Mouse (Mus musculus) liver, embryonic 11.5 days (tissue): Measurements from ENCODE around the gene Prdm10. TPM values are rescaled to one million over a fixed set of nuclear protein-coding genes. Genes with fewer than 3 reads are reported as not detected.

Experiments used
- ATAC-seq: fragments of 200-750 bp; cut with Nextera tagmentation; replicated peaks from 2 replicates; pipeline ENCODE4 v1.8.0; 2017; ENCODE audit warnings: moderate number of reproducible peaks, mild to moderate bottlenecking, moderate TSS enrichment, moderate library complexity; ENCODE audit not compliant: low FRiP score
- DNase-seq: peaks from one replicate; pipeline ENCODE4 v3.0.0-alpha.2; 2017; ENCODE audit warnings: low spot score
- H3K27ac ChIP-seq: fragments of 300-500 bp; sonication (generic); 2 replicates; pipeline ENCODE4 v1.5.1; 2014; ENCODE audit warnings: mild to moderate bottlenecking, low read depth, low read length, control low read depth
- H3K27me3 ChIP-seq: fragments of 300-500 bp; sonication (generic); replicated peaks from 2 replicates; pipeline ENCODE4 v1.6.1; 2014; ENCODE audit warnings: low read length, mixed read lengths; ENCODE audit not compliant: control insufficient read depth, insufficient read depth
- H3K36me3 ChIP-seq: fragments of 300-500 bp; sonication (generic); 2 replicates; pipeline ENCODE4 v1.6.1; 2014; ENCODE audit warnings: mild to moderate bottlenecking, low read length, moderate library complexity, mixed read lengths; ENCODE audit not compliant: control insufficient read depth, insufficient read depth
- H3K4me1 ChIP-seq: fragments of 300-500 bp; sonication (generic); replicated peaks from 2 replicates; pipeline ENCODE4 v1.6.1; 2014; ENCODE audit warnings: low read length, mixed read lengths; ENCODE audit not compliant: control insufficient read depth, insufficient read depth
- H3K4me2 ChIP-seq: fragments of 300-500 bp; sonication (generic); 2 replicates; pipeline ENCODE4 v1.6.1; 2014; ENCODE audit warnings: mild to moderate bottlenecking, control low read depth, moderate library complexity
- H3K4me3 ChIP-seq: fragments of 300-500 bp; sonication (generic); 2 replicates; pipeline ENCODE4 v1.5.1; 2014; ENCODE audit warnings: low read depth, low read length, control low read depth
- H3K9ac ChIP-seq: fragments of 300-500 bp; sonication (generic); 2 replicates; pipeline ENCODE4 v1.6.1; 2014; ENCODE audit warnings: low read depth, low read length, control low read depth
- H3K9me3 ChIP-seq: fragments of 300-500 bp; sonication (generic); 2 replicates; pipeline ENCODE4 v1.6.1; 2016; ENCODE audit warnings: low read length, inconsistent platforms, mixed read lengths; ENCODE audit not compliant: control insufficient read depth
- WGBS: fragments of 180-500 bp; shearing (Covaris S2); extraction: QIAGEN DNeasy Blood & Tissue Kit; methylation state at CpG from one replicate; pipeline ENCODE4 v1.1.7; 2014; 5-methylcytosine and 5-hydroxymethylcytosine counted together
- polyA plus RNA-seq: library from polyadenylated mRNA; unstranded; fragments of >200 nt; fragmentation: Nextera tagmentation; extraction: Ambion mirVana; gene quantifications from 2 replicates; pipeline ENCODE4 v1.2.1, GENCODE M21; 2014

Prdm10 gene
- polyA plus RNA-seq, 1 experiment from 2014 or later, result 6.5 TPM

DNA sequence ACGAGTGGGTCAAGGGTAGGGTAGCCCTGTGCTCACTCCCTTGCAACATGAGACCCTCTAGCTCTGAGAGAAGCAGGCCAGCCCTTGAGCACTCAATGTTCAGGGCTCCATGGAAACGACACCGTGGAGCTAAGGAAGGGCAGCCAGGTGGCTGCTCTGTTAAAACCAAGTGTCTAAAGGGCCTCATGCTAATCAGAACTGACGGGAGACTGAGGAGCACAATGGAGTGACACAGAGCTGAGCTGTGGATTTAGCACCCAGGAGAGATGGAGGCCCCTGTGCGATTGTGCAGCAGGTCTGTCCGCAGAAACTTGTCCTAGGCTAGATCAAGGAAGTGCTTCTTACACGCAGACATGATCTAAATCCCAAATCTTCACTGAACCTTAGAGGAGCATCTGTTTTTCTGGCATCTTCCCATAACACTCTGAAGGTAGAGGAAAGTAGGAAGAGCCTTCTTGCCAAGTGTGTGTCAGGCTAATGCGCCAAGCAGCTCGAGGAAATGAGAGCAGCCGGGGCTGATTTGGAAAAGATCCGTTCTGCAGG is 64.0 kb downstream of the Prdm10 start:
- ATAC-seq, result no peak
- Histone ChIP-seq H3K4me3 (no peak overlapping the region), H3K9ac (no peak overlapping the region), H3K4me1 (no peaks in the 10 kb centered on the region), H3K36me3 (no peaks in the 10 kb centered on the region; the same call in 1 of the 2 replicates), H3K9me3 (no peaks in the 10 kb centered on the region), H3K27ac (no peak overlapping the region), H3K27me3 (no peaks in the 10 kb centered on the region), H3K4me2 (no peak overlapping the region)
- 81% methylated on average over 11 of the region's 11 CpGs for WGBS
- no peak for DNase-seq

DNA sequence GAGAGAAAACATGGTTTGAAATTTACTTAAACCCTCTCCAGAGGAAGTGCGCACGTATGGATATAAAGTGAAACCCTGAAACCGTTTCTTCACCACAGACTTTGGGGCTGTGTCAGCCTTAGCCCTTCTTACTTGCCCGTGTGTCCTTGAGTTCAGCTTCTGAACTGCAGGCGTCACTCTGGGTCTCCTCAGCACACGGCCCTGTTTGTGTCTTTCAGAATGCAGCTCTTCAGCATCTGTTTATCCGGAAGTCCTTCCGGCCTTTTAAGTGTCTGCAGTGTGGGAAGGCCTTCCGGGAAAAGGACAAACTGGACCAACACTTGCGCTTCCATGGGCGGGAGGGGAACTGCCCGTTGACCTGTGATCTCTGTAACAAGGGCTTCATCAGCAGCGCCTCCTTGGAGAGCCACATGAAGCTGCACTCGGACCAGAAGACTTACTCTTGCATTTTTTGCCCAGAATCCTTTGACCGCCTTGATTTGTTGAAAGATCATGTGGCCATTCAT is 66.3 kb downstream of the Prdm10 start:
- ATAC-seq (no peak), DNase-seq (no peak)
- Histone ChIP-seq H3K27me3 (no peaks in the 10 kb centered on the region), H3K27ac (no peak overlapping the region), H3K4me2 (no peak overlapping the region), H3K4me1 (no peaks in the 10 kb centered on the region), H3K4me3 (no peak overlapping the region), H3K9me3 (no peaks in the 10 kb centered on the region), H3K9ac (no peak overlapping the region), H3K36me3 (no peaks in the 10 kb centered on the region; the same call in 1 of the 2 replicates)
- WGBS, result 75% methylated on average over 15 of the region's 15 CpGs

DNA sequence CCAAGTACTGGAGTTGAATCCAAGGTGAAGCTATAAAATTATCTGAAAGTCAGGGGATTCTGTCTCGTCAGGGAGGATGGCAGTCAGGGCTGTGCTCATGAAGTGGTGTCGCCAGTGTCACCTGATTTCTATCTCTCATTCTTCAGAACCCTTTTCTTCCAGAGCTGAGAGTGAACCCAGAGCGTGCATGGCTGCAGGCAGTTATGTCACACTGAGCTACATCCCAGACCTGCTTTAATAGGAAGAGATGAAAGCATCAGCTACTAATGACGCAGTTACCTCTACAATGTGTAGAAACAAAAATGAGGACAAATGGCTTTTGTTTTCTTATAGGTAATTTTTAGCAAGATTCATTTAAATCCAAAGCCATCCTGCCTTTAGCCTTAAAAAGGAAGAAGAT is 68.1 kb downstream of the Prdm10 start:
- 75% methylated on average over 4 of the region's 4 CpGs for WGBS
- H3K36me3 ChIP-seq, result no peaks in the 10 kb centered on the region; the same call in 1 of the 2 replicates
- no peak overlapping the region for H3K9ac ChIP-seq
- DNase-seq, result no peak
- no peaks in the 10 kb centered on the region for H3K4me1 ChIP-seq
- no peak overlapping the region for H3K4me3 ChIP-seq
- H3K4me2 ChIP-seq, result no peak overlapping the region
- ATAC-seq, result no peak
- no peaks in the 10 kb centered on the region for H3K27me3 ChIP-seq
- no peaks in the 10 kb centered on the region for H3K9me3 ChIP-seq
- no peak overlapping the region for H3K27ac ChIP-seq

DNA sequence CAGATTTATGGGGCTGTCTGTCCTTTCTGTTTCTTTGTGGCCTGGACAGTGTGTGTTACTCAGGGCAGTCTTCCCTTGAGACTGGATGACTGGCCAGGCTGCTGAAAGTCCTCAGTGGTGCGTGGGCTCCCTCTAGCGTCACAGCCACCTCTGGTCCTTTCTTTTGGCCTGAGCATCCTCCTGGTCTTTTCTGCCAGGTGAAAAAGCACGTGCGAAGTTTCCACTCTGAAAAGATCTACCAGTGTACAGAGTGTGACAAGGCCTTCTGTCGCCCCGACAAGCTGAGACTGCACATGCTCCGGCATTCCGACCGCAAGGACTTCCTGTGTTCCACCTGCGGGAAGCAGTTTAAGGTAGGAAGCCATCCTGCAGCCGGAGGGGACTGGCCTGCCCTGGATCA is 68.6 kb downstream of the Prdm10 start:
- 70% methylated on average over 11 of the region's 11 CpGs for WGBS
- Histone ChIP-seq H3K9ac (no peak overlapping the region), H3K27ac (no peak overlapping the region), H3K4me2 (no peak overlapping the region), H3K9me3 (no peaks in the 10 kb centered on the region), H3K4me1 (no peaks in the 10 kb centered on the region), H3K36me3 (no peaks in the 10 kb centered on the region; the same call in 1 of the 2 replicates), H3K27me3 (no peaks in the 10 kb centered on the region), H3K4me3 (no peak overlapping the region)
- 0 out of 2 replicates have a peak, but pooled peaks have one; percentile 31 for ATAC-seq
- no peak for DNase-seq

DNA sequence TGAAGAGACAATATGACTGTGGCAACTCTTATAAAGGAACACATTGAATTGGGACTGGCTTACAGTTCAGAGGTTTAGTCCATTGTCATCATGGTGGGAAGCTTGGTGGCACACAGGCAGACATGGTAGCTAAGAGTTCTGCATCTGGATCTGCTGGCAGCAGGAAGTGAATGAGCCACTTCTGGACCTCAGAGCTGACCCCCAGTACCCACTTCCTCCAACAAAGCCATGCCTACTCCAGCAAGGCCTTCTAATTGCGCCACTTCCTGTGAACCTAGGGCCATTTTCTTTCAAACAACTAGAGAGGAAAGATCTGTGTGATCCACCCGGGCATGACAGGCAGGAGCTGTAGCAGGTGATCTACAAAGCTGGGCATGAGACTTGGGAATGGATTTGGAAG is 72.4 kb downstream of the Prdm10 start:
- Histone ChIP-seq H3K27me3 (no peaks in the 10 kb centered on the region), H3K36me3 (peaks cover 3% of the 10 kb centered on the region; the same call in 1 of the 2 replicates), H3K4me3 (no peak overlapping the region), H3K4me2 (no peak overlapping the region), H3K4me1 (no peaks in the 10 kb centered on the region), H3K27ac (no peak overlapping the region), H3K9me3 (no peaks in the 10 kb centered on the region), H3K9ac (no peak overlapping the region)
- DNase-seq, result no peak
- WGBS, result 70% methylated on average over 2 of the region's 2 CpGs
- no peak for ATAC-seq

DNA sequence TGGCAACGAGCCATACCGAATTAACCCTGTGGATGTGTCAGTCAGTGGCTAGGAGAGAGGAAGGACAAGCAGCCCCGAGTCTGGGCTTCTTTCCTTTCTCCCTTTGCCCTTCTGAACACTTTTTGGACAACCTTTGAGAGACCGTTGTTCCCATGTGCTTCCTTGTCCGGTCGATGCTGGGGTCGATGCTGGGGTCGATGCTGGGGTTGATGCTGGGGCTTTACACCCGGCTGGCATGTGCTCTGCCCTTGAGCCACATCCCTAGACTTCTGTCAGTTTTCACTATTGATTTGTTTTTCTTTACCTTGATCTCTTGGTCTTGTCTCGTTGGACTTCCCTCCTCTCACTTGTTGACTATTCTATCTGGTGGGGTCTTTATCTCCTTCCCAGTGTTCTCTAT is 73.2 kb downstream of the Prdm10 start:
- Histone ChIP-seq H3K9ac (no peak overlapping the region), H3K27me3 (no peaks in the 10 kb centered on the region), H3K9me3 (no peaks in the 10 kb centered on the region), H3K4me1 (no peaks in the 10 kb centered on the region), H3K27ac (no peak overlapping the region), H3K36me3 (peaks cover 3% of the 10 kb centered on the region; the same call in 1 of the 2 replicates), H3K4me3 (no peak overlapping the region), H3K4me2 (no peak overlapping the region)
- DNase-seq (no peak), ATAC-seq (no peak)
- 80% methylated on average over 10 of the region's 10 CpGs for WGBS

DNA sequence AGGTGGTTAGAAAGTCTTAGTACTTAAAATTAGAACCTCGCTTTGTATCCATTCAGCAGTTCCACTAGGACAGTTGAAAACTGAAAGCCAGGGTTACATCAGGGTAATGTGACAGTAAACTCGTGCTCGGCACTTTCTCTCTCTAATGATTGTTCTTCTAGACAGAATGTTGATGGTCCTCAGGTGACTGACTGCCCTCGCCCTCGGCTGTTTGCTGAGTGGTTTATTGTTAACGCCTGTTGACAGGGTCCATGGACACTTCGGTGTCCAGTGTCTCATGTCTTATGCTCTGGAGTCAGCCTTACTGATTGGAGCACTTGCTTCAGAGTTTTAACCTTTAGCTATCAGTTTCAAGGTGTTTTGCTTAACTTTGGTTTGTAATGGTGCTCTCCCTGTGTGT is 73.7 kb downstream of the Prdm10 start:
- ATAC-seq, result no peak
- no peak overlapping the region; the same call in 1 of the 2 replicates for H3K4me2 ChIP-seq
- H3K27ac ChIP-seq, result no peak overlapping the region
- no peaks in the 10 kb centered on the region for H3K4me1 ChIP-seq
- H3K27me3 ChIP-seq, result no peaks in the 10 kb centered on the region
- WGBS, result 80% methylated on average over 7 of the region's 7 CpGs
- peaks cover 3% of the 10 kb centered on the region; the same call in 1 of the 2 replicates for H3K36me3 ChIP-seq
- H3K4me3 ChIP-seq, result no peak overlapping the region
- H3K9me3 ChIP-seq, result no peaks in the 10 kb centered on the region
- H3K9ac ChIP-seq, result no peak overlapping the region
- DNase-seq, result no peak

DNA sequence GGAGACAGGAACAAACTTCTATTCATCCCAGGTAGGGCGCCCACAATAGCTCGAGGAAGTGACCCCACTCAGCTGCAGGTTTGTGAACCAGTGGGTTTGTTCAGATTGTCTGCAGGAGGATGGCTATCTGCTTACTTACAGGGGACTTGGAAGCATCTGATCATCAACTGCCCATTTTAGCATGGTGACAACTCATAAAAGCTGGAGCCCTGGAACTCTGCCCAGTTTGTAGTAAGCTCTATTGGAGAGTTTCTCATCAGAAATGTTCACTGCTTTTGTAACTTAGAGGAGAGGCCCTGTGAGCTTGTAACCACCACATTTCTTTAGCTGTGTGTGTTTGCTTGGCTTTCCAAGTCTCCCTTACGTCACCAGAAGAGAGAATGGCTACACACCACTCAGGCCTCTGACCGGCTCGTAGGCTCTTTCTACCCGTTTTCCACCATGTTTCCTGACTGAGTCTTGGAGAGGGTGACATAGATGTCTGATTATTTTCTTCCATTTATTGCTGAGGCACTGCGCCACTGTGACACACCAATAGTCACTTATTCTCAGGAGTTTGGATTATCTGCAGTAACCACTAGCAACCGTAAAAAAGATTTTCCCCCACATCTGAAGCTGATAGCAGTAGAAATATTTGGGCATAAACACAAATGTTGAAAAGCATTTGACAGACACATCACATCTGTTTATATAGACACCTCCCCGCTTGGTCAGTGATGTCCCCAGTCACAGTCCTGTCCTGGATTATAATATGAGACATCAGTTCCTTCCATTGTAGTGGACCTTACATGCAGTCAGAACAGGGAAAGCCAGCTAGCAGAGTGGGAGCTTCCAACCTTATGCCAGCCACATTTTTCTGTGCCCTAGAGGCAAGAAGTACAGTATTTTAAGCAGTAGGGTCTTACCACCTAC is 83.6 kb downstream of the Prdm10 start:
- no peak overlapping the region for H3K9ac ChIP-seq
- peaks cover 9% of the 10 kb centered on the region; the same call in 1 of the 2 replicates for H3K36me3 ChIP-seq
- no peak overlapping the region for H3K4me2 ChIP-seq
- 90% methylated on average over 9 of the region's 9 CpGs for WGBS
- DNase-seq (no peak), ATAC-seq (no peak)
- no peak overlapping the region for H3K4me3 ChIP-seq
- H3K27me3 ChIP-seq, result no peaks in the 10 kb centered on the region
- no peaks in the 10 kb centered on the region for H3K9me3 ChIP-seq
- H3K4me1 ChIP-seq, result peaks cover 3% of the 10 kb centered on the region; the same call in 1 of the 2 replicates
- H3K27ac ChIP-seq, result no peak overlapping the region
